Mouse (Mus musculus) liver, adult 2 months (tissue): ENCODE data around the gene Cd36.
"Not testable (repeated sequence)": the region's sequence is repeated elsewhere in the genome, so short reads cannot be mapped to it uniquely, and the experiment has no call there.

Experiments used
- CTCF ChIP-seq: fragments of 200-500 bp; IDR thresholded peaks from 2 replicates; pipeline ENCODE4 v1.5.1; 2011; ENCODE audit warnings: low read depth, low read length, control low read depth
- POLR2A ChIP-seq: fragments of 200-500 bp; IDR thresholded peaks from 2 replicates; pipeline ENCODE4 v1.6.1; 2011; ENCODE audit warnings: low read length, control low read depth; ENCODE audit not compliant: insufficient read depth; ENCODE audit errors: extremely low read depth

- TF ChIP-seq CTCF, POLR2A: not testable (repeated sequence)
Measured at GRCm38 (mm10) chr5:17931588-17931987, 43.0 kb upstream of the Cd36 start.
